Mouse (Mus musculus): ENCODE data around the gene 1700012B07Rik.

Gene 1700012B07Rik

DNA sequence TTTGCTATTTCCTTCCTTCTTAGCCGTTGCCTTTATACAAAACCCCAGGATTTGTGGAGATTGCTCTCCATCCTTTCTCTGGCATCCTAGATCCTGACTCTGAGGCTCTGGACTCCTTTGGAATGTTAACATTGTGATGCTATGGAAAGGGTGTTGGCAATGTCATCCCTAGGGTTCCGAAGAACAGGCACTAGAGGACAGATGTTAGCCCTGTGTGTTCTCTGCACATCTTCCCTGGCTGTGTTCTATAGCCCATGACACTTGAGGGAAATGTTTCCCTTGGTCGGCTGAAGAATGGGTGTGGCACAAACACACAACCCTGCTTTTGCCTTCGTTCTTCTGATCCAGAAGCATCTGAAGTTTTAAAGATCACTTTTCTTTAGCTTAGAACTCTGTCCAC lies at the start of gene 1700012B07Rik:
Gene 1700012B07Rik, minus strand, starts transcription at position 101 of the 400 bp plus-strand sequence.
- in situ Hi-C loops (cut with MboI; ENCODE audit: unreplicated experiment in 2 of 2), result no loop called here

DNA sequence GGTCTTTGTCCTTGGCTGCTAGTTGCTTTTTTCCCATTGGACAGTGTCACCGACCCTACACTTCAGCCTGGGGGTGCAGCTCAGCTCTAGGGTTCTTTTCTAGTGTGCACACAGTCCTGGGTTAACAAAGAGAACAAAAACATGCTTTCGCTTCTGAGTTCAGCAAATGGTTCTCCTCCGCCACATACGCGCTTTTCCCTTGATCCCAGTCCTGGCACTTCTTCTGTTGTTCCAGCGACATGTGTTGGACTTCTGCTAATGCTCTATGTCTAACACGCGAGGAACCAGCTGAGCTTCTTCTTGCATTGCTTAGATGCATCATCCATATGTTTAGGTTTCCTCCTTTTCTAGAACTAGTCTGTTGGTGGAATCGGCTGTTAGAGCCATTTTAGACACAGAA lies 48.9 kb upstream of the 1700012B07Rik start:
- in situ Hi-C loops (cut with MboI; ENCODE audit: unreplicated experiment in 2 of 2), result loop anchor here in 1 of 2 experiments (10.0 kb wide), 1 partner anchor 1658 kb away; no protein-coding TSS in a partner anchor

DNA sequence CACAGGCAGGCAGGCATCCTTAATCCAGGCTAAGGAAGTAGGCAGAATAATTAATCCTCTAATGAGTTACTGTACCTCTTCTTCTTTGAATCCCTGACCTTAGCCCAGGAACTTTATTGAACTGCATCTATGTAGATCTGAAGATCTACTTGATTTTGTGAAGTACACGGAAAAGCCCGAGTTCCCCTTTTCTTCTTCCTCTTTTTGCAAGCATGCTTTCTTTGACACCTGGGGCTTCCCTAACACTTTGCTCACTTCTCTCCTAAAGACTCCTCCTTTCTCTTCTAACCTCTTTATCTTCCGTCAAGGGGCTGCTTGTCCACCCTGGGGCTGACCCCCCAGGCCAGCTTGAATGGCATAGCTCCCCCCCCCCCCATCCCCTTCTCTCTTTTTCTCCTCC lies 48.0 kb upstream of the 1700012B07Rik start:
- in situ Hi-C loops (cut with MboI; ENCODE audit: unreplicated experiment in 2 of 2), result loop anchor here in 1 of 2 experiments (10.0 kb wide), 1 partner anchor 1659 kb away; no protein-coding TSS in a partner anchor

DNA sequence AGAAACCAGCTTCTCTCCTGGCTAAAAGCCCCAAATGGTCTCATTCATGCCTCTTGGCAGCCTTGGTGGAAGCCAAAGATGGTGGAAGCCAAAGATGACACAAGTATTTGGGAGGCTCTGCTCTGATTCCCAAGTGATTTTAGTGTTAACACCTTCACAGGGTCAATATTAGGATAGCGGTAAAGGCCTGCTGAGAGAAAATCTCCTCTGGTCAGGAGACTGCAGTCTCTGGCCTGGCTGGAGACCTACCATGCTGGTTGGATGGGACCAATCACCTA lies 47.6 kb upstream of the 1700012B07Rik start:
- in situ Hi-C loops (cut with MboI; ENCODE audit: unreplicated experiment in 2 of 2), result loop anchor here in 1 of 2 experiments (10.0 kb wide), 1 partner anchor 1659 kb away; no protein-coding TSS in a partner anchor

DNA sequence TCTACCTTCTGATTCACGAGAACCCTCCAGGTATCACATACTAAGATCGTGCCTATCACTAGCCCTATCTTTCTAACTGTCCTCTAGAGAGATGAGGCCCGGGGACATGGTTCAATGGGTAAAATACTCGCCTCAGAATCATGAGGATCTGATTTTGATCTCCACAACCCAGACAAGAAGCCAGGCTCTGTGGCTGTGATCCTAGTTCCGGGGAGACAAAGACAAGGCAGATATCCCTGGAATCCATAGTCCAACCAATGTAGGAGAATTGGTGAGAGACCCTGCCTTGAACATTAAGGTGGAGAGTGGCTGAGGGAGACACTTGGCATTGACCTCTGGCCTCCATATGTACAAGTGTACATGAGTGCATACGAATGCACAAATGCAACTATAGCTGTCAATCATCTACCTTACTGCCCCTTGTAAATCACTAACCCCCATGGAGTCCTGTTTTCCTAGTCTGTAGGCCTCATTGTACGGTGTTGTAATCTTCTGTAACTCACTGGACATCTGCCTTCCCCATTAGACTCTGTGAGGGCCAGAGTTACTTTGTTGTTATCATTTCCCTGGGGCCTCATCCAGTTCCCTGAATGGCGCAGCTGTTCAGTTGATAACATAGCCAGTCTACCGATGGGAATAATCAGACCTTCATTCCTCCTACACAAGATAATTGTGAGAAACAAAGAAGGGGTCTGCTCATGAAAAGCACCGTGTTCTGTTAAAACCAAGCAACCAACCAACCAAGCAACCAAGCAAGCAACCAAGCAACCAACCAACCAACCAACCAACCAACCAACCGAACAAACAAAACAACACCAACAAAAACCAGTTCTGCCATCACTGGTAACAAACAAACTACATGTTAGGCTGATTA lies 47.0 kb upstream of the 1700012B07Rik start:
- in situ Hi-C loops (cut with MboI; ENCODE audit: unreplicated experiment in 2 of 2), result loop anchor here (5.0 to 25.0 kb wide), 4 partner anchors 392 to 2013 kb away; no protein-coding TSS in a partner anchor

DNA sequence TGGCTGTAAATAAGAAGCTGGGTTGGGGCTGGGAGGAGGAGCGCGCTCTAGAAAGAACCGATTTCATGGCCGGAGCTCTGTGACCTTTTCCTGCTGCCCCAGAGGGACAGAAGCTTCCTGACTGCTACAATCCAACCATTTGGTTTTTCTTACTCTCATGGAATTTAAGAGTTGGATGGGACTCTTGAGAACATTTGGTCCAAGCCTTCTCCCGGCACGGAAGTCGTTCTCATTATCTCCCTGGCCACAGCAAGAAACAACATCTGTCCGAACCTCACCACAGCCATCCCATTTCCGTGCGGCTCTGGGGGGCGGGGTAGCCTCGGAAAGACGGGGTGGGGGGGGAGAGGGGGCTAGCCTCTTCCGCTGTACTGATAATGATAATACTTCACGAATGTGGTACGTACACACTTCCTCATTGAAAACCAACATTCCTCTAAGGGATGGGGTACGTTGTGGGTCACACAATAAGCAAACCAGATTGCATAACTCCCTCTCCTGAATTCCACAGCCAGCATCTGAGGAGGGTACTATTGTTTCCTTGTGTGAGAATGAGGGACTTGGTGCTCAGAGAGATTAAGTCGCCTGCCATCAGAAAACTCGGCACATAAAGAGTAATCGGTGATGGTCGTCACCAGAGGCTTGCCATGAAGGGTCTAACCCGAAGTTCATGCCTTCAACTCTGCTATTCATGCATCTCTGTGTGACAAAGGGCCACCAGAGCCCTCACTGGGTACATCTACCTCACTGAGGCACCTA lies 46.2 kb upstream of the 1700012B07Rik start:
- in situ Hi-C loops (cut with MboI; ENCODE audit: unreplicated experiment in 2 of 2), result loop anchor here (5.0 to 25.0 kb wide), 4 partner anchors 393 to 2012 kb away; no protein-coding TSS in a partner anchor

DNA sequence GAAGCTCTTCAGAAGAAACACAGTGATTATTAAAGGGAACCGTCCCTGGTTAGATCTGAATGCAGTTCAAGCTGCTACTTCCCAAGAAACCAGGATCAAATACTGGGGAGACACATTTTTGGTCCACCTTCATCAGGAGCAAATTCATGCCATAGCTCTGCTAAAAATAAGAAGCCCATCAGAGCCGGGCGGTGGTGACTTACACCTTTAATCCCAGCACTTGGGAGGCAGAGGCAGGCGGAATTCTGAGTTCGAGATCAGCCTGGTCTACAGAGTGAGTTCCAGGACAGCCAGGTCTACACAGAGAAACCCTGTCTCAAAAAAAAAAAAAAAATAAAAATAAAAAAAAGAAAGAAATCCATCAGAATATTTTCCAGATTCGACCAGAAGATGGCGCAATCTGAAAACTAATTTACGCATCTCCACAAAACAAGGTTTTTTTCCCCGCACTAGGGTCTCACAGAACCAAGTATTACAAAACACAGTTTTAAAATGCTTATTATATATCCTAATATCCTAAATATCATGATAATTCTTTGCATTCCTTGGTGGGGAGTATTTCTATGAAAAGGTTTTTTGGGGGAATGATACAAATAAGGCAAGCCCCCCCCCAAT lies 45.4 kb upstream of the 1700012B07Rik start:
- in situ Hi-C loops (cut with MboI; ENCODE audit: unreplicated experiment in 2 of 2), result loop anchor here (5.0 to 25.0 kb wide), 4 partner anchors 394 to 2011 kb away; no protein-coding TSS in a partner anchor

DNA sequence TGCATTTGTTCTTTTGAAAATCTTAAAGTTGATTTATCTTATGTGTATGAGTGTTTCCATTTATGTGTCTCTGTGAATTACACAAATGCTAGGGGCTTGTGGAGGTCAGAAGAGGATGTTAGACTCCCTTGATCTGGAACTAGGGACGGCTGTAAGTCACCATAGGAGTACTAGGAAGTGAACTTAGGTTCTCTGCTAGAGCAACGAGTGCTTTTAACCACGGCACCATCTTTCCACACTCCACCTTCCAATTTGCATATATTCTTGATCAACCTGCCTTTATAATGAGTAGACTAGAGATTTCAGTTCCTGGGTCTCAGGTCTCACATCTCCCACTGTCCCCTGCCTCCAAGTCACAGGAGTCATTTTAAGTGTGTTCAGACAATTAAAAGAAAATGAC lies 44.8 kb upstream of the 1700012B07Rik start:
- in situ Hi-C loops (cut with MboI; ENCODE audit: unreplicated experiment in 2 of 2), result loop anchor here (5.0 to 25.0 kb wide), 4 partner anchors 395 to 2010 kb away; no protein-coding TSS in a partner anchor

DNA sequence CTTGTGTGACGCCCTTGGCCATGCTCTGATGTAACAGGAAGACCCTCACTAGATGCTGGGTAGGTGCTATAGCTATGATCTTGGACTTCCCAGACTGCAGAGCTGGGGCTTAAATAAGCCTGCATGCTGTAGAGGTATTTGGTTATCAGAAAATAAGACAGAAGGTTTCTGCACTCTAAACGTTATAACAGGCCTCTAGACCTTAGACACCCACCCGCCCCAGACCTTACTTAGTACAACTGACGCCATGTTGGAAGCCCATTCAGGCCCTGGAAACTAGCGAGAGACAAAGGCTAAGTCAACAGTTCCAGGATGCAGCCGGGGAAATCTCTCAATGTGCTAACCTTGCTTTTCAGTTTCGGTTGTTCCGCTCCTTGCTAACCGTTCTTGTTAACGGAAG lies 44.2 kb upstream of the 1700012B07Rik start:
- in situ Hi-C loops (cut with MboI; ENCODE audit: unreplicated experiment in 2 of 2), result loop anchor here (5.0 to 25.0 kb wide), 4 partner anchors 395 to 2010 kb away; no protein-coding TSS in a partner anchor

DNA sequence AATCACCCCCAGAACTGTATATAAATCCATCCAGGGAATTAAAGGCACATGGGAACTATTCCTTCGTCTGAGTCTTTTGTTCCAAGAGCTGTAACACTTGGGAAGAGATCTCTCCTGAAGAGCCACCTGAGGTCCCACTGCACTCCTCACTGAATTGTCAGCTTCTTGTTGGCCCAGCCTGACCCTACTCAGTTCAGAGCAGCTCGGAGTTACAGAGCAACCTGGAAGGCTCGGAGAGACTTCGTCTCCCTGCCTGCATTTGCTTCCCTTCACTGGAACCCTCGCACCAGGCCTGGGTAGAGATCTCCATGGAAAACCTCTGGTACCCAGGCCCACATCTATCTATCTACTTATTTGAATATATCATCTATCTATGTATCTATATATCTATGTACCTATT lies 40.0 kb upstream of the 1700012B07Rik start:
- in situ Hi-C loops (cut with MboI; ENCODE audit: unreplicated experiment in 2 of 2), result loop anchor here (5.0 to 25.0 kb wide), 5 partner anchors 253 to 2006 kb away; partner anchors contain the start of gene Wipi1 (in 1 of the 2)

DNA sequence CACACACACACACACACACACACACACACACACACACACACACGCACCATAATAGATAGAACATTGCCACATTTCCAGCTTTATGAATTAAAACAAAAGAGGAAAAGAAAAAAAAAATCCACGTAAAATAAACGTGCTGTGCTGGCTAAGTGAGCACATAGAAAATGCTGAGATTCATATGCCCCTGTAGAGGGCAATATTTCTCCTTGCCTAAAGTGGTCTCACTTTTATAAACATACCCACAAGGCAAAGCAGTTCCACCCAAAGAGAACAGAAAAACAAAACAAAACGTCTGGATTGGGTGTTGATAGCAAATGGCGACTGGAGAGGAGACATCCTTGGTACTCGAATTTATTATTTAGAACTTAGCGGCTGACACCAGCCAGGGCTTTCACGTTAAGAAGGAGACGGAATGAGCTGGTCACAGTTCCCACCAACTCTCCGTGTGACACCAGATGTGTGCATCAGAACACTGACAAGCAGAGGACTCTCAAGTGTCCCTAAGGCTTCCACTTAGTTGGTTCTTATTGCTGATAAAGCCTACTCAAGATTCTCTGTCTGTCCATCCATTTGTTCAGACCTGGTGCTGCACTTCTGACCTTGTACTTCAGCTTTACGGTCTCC lies 38.8 kb upstream of the 1700012B07Rik start:
- in situ Hi-C loops (cut with MboI; ENCODE audit: unreplicated experiment in 2 of 2), result loop anchor here (5.0 to 25.0 kb wide), 5 partner anchors 252 to 2004 kb away; partner anchors contain the start of gene Wipi1 (in 1 of the 2)

DNA sequence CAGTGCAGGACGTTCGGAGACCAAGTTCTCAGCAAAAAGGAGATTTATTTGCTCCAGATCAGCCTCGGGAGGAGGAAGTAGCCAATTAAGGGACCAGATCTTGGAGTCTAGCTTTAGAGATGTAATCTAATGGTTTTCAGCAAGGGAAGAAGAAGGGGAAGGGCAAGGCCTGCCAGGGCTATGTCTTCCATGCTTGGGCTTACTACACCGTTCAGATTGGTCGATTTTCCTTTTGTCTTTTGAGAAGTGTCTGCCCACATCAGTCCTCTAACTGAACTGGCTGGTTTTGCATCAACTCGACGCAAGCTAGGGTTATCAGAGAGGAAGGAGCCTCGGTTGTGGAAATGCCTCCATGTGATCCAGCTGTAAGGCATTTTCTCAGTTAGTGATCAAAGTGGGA lies 37.7 kb upstream of the 1700012B07Rik start:
- in situ Hi-C loops (cut with MboI; ENCODE audit: unreplicated experiment in 2 of 2), result loop anchor here (5.0 to 25.0 kb wide), 5 partner anchors 251 to 2003 kb away; partner anchors contain the start of gene Wipi1 (in 1 of the 2)

DNA sequence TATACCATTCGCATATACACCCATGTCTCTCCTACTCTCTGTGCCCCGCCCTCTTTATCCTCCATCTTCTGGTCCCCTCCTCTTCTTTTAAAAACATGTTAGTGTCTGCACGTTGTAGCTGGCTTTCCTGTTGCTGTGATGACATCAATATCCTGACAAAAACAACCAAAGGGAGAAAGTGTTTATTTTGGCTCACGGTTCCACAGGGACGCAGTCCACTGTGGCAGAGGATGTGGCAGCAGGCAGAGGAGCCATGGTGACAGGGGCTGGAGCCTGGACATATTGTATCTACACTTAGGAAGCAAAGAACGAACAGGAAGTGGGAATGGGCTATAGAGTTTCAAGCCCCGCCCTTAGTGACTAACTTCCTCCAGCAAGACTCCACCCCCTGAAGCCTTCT lies 36.1 kb upstream of the 1700012B07Rik start:
- in situ Hi-C loops (cut with MboI; ENCODE audit: unreplicated experiment in 2 of 2), result loop anchor here (5.0 to 25.0 kb wide), 5 partner anchors 249 to 2002 kb away; partner anchors contain the start of gene Wipi1 (in 1 of the 2)

DNA sequence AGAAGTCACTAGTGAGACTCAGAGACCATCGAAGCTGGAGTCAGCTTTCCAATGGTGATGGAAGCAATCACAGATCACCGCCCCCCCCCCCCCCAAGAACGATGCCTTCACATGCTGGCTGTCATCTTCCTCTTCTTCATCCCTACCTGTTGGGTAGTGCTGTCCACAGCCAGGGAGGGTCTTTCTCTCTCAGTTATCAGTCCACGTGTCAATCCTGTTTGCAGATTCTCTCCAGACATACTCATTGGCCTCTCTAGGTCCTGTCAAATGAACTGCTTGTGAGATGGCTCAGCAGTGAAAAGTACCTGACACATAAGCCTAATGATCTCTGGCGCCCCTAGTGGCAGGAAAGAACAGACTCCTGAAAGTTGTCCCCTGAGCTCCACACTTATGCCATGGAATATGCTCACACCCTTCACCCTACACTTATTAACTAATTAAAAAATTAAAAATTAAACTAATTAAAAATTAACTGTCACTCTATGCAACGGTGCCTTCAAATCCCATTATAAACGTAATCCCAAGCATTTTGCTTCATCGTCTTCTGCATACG lies 35.4 kb upstream of the 1700012B07Rik start:
- in situ Hi-C loops (cut with MboI; ENCODE audit: unreplicated experiment in 2 of 2), result loop anchor here (5.0 to 25.0 kb wide), 5 partner anchors 248 to 2001 kb away; partner anchors contain the start of gene Wipi1 (in 1 of the 2)

DNA sequence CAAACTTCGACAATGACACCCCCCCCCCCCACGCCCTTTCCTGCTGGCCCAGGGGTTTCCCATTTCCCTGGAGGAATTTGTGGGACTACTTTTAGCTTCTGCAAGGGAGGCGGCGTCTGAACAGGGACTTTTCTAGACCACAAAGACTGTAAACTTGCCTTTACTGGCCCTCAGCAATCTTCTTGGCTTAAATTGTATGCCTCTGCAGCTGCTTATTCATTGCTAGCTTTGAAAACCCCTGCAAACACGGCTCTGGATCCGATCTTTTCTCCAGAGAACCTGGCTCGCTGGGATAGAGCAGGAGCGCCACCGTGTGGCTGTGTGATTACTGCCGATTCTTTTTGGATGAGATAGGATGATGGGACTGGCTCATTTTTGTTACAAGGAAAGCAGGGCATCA lies 32.7 kb upstream of the 1700012B07Rik start:
- in situ Hi-C loops (cut with MboI; ENCODE audit: unreplicated experiment in 2 of 2), result loop anchor here (5.0 to 25.0 kb wide), 5 partner anchors 246 to 1998 kb away; partner anchors contain the start of gene Wipi1 (in 1 of the 2)

DNA sequence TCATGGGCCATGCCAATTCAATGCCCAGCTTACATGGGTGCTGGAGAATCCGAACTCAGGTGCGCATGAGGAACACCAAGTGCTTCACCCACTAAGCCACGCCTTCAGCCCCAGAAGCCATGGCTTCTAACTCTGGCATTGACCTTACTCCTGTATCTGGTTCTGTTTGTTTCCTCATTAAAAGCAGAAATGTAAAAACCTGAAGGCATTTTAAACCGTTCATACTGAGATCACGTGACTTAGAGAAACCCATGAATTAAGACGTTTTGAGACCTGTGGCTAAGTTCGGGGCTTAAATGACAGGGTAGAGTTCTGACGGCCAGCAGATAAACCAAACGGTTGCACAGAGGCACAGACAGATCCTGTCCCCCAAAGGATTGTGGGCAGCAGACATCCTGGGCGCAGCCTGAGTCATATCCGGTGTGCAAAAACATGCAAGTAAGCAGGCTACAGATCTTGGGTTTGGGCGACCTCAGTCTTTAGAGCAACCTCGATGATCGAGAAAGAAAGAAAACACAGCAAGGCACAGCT lies 32.2 kb upstream of the 1700012B07Rik start:
- in situ Hi-C loops (cut with MboI; ENCODE audit: unreplicated experiment in 2 of 2), result loop anchor here (5.0 to 25.0 kb wide), 10 partner anchors 188 to 1998 kb away; partner anchors contain the start of gene Wipi1 (in 1 of the 2)

DNA sequence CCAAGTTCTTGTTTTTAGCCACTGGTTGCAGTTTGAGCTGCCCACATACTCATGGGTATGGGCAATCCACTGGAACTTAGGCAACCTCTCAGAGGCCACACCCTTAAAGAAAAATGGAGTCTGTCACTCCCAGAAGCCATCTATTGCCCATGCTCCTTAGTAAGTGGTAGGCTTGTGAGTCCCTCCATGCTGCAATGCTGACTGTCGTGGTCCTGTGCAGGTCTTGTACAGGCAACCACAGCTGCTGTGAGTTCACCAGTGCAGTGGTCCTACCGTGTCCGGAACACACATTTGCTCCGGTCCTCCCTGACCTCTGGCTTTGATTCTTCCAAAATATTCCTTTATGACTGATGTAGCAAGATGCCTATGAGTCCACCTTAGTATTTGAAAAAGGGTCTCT lies 31.6 kb upstream of the 1700012B07Rik start:
- in situ Hi-C loops (cut with MboI; ENCODE audit: unreplicated experiment in 2 of 2), result loop anchor here (5.0 to 25.0 kb wide), 7 partner anchors 187 to 1997 kb away; no protein-coding TSS in a partner anchor

DNA sequence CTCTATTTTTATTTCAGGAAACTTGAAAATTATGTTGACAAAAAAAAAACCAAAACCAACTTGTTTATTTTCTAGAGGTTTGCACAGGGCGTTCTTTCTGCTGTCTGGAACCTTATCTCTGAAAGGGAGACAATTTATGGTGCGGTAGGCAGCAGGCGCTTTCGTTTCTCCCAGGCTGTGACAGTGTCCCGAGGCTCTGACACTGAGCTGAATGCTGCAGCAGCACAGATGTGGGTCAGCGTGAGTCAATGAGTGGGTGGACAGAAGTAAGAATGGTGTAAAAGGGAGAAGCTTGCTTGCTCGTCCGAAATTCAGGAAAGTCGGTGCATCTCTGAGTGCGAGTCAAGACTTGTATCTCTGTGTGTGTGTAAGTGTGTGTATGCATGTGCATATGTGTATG lies 29.2 kb upstream of the 1700012B07Rik start:
- in situ Hi-C loops (cut with MboI; ENCODE audit: unreplicated experiment in 2 of 2), result loop anchor here (5.0 to 25.0 kb wide), 7 partner anchors 185 to 1995 kb away; no protein-coding TSS in a partner anchor

DNA sequence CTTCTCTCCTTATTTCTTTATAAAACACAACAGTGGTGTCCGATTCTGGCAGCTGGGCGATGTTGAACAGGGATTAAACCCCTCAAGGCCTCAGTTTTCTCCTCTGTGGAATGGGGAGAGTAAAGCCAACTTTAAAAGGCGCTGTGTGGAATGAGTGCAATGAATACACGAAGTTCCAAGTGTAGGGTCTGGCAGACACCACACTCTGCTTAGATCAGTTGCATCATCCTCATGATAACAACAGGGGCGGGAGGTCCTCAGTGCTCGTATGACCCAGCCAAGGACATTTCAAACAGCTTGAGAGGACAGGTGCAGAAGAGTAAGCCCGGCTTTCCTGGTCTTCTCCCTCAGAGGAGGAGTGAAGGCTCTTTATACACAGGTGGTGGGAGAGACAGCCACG lies 26.2 kb upstream of the 1700012B07Rik start:
- in situ Hi-C loops (cut with MboI; ENCODE audit: unreplicated experiment in 2 of 2), result loop anchor here (10.0 to 25.0 kb wide), 4 partner anchors 409 to 1992 kb away; no protein-coding TSS in a partner anchor
